Mouse (Mus musculus) bone marrow macrophage, adult 2 months (primary cell): ENCODE results near the gene Nudt17. TPM values are rescaled to one million over a fixed set of nuclear protein-coding genes. Genes with fewer than 3 reads are reported as not detected.
"Not testable (repeated sequence)": the region's sequence is repeated elsewhere in the genome, so short reads cannot be mapped to it uniquely, and the experiment has no call there.

Experiments
- H3K27ac ChIP-seq: 2 replicates; pipeline ENCODE4 v1.5.1; 2012; ENCODE audit warnings: low read depth, low read length; ENCODE audit not compliant: insufficient read depth
- H3K4me1 ChIP-seq: 2 replicates; pipeline ENCODE4 v1.6.1; 2012; ENCODE audit warnings: low read length; ENCODE audit not compliant: control insufficient read depth, insufficient read depth
- H3K4me3 ChIP-seq: 2 replicates; pipeline ENCODE4 v1.5.1; 2012; ENCODE audit warnings: mild to moderate bottlenecking, low read length, moderate library complexity; ENCODE audit not compliant: insufficient read depth
- CTCF ChIP-seq: IDR thresholded peaks from 2 replicates; pipeline ENCODE4 v1.5.1; 2012; ENCODE audit warnings: low read depth, mild to moderate bottlenecking, low read length, moderate library complexity
- POLR2A ChIP-seq: IDR thresholded peaks from 2 replicates; pipeline ENCODE4 v1.6.1; 2012; ENCODE audit warnings: mild to moderate bottlenecking, low read depth, low read length, borderline replicate concordance
- polyA plus RNA-seq: library from polyadenylated mRNA; stranded (reverse); fragments of >200 nt; gene quantifications from 2 replicates; pipeline ENCODE4 v1.2.4, GENCODE M21; 2012; ENCODE audit not compliant: missing spikeins, insufficient read depth, insufficient read length

Gene Nudt17
- not detected in 2 replicates for polyA plus RNA-seq

- H3K4me3 ChIP-seq, result peak within 1 kb of the TSS; percentile 67
- peaks cover 2% of the 10 kb centered on the region; the same call in 1 of the 2 replicates for H3K4me1 ChIP-seq
- H3K27ac ChIP-seq, result no peak within 1 kb of the TSS
- TF ChIP-seq CTCF (peak; percentile 87), POLR2A (no peak)
Observed at GRCm38 (mm10) chr3:96707903-96708683, at the start of gene Nudt17. Gene Nudt17, minus strand, starts transcription at chr3:96708562.

- Histone ChIP-seq H3K4me1 (peaks cover 16% of the 10 kb centered on the region), H3K27ac (no peak overlapping the region), H3K4me3 (no peak overlapping the region)
- TF ChIP-seq CTCF, result no peak
- TF ChIP-seq POLR2A, result no peak
Observed at GRCm38 (mm10) chr3:96757691-96758090, 49.3 kb upstream of the Nudt17 start.

GRCm38 (mm10) chr3:96755935-96756334, 47.6 kb upstream of the Nudt17 start:
- no peak overlapping the region for H3K27ac ChIP-seq
- H3K4me3 ChIP-seq, result no peak overlapping the region
- peaks cover 16% of the 10 kb centered on the region for H3K4me1 ChIP-seq
- TF ChIP-seq POLR2A, result no peak
- TF ChIP-seq CTCF, result no peak

- no peak for TF ChIP-seq CTCF
- no peak for TF ChIP-seq POLR2A
- no peak overlapping the region for H3K4me3 ChIP-seq
- H3K4me1 ChIP-seq, result peaks cover 26% of the 10 kb centered on the region
- no peak overlapping the region for H3K27ac ChIP-seq
Observed at GRCm38 (mm10) chr3:96746829-96747228, 38.5 kb upstream of the Nudt17 start.

GRCm38 (mm10) chr3:96744348-96744747, 36.0 kb upstream of the Nudt17 start:
- Histone ChIP-seq H3K4me1 (peaks cover 32% of the 10 kb centered on the region), H3K27ac (peak overlapping the region; percentile 53), H3K4me3 (no peak overlapping the region)
- TF ChIP-seq POLR2A (no peak), CTCF (no peak)

GRCm38 (mm10) chr3:96740279-96740678, 31.9 kb upstream of the Nudt17 start:
- H3K4me3 ChIP-seq, H3K27ac ChIP-seq: not testable (repeated sequence)
- peaks cover 51% of the 10 kb centered on the region for H3K4me1 ChIP-seq

GRCm38 (mm10) chr3:96737995-96738394, 29.6 kb upstream of the Nudt17 start:
- H3K4me1 ChIP-seq, result peaks cover 46% of the 10 kb centered on the region
- no peak overlapping the region for H3K4me3 ChIP-seq
- no peak for TF ChIP-seq POLR2A
- TF ChIP-seq CTCF, result no peak
- H3K27ac ChIP-seq, result no peak overlapping the region

GRCm38 (mm10) chr3:96737013-96737740, 28.8 kb upstream of the Nudt17 start:
- Histone ChIP-seq H3K4me1 (peaks cover 43% of the 10 kb centered on the region), H3K4me3 (no peak overlapping the region), H3K27ac (no peak overlapping the region)
- TF ChIP-seq CTCF (no peak), POLR2A (no peak)

- H3K27ac ChIP-seq, result peak overlapping the region; percentile 26; the same call in 1 of the 2 replicates
- H3K4me1 ChIP-seq, result peaks cover 53% of the 10 kb centered on the region
- no peak overlapping the region for H3K4me3 ChIP-seq
- TF ChIP-seq POLR2A (no peak), CTCF (no peak)
Observed at GRCm38 (mm10) chr3:96735200-96735599, 26.8 kb upstream of the Nudt17 start.

- H3K27ac ChIP-seq, result no peak overlapping the region
- TF ChIP-seq CTCF, result no peak
- TF ChIP-seq POLR2A, result no peak
- H3K4me1 ChIP-seq, result peaks cover 52% of the 10 kb centered on the region
- no peak overlapping the region for H3K4me3 ChIP-seq
Observed at GRCm38 (mm10) chr3:96733984-96734383, 25.6 kb upstream of the Nudt17 start.
